Mouse (Mus musculus) heart, postnatal 25 days (tissue): Measurements from ENCODE around the gene Dek. TPM values are rescaled to one million over a fixed set of nuclear protein-coding genes. Genes with fewer than 3 reads are reported as not detected.

Experiments
- DNase-seq: peaks from one replicate; pipeline ENCODE4 v3.0.0; 2022; ENCODE audit warnings: low spot score
- intact Hi-C: fragments of 180-260 bp; cut with DNase I; formaldehyde crosslinking; loops from one replicate; pipeline ENCODE4 v1.15.1; 2025
- total RNA-seq, 2 experiments: library from RNA; stranded (reverse); gene quantifications; 2 replicates each; pipeline ENCODE4 v1.2.3; 2021

The Dek gene
- total RNA-seq: 10 to 100 TPM; 30.5 to 37.1 TPM

- intact Hi-C loops: loop anchor here (5.0 kb wide), 1 partner anchor 86 kb away; no protein-coding TSS in a partner anchor
- DNase-seq: peak; percentile 78
These were observed at the start of gene Dek for GRCm38 (mm10) chr13:47105711-47106579. Dek (minus strand) TSS chr13:47106201.

GRCm38 (mm10) chr13:47154866-47155265 lies 48.9 kb upstream of the Dek start:
- DNase-seq: no peak
- intact Hi-C loops: loop anchor here (10.0 kb wide), 1 partner anchor 70 kb away; no protein-coding TSS in a partner anchor

GRCm38 (mm10) chr13:47153206-47153605 lies 47.2 kb upstream of the Dek start:
- DNase-seq: no peak
- intact Hi-C loops: loop anchor here (10.0 kb wide), 1 partner anchor 72 kb away; no protein-coding TSS in a partner anchor

- DNase-seq: no peak
- intact Hi-C loops: loop anchor here (1.0 to 10.0 kb wide), 2 partner anchors 72 to 136 kb away; no protein-coding TSS in a partner anchor
These were observed 46.4 kb upstream of the Dek start for GRCm38 (mm10) chr13:47152390-47152789.

GRCm38 (mm10) chr13:47151060-47151459 lies 45.1 kb upstream of the Dek start:
- intact Hi-C loops: loop anchor here (10.0 kb wide), 1 partner anchor 74 kb away; no protein-coding TSS in a partner anchor
- DNase-seq: peak; percentile 13

GRCm38 (mm10) chr13:47149993-47150392 lies 44.0 kb upstream of the Dek start:
- DNase-seq: no peak
- intact Hi-C loops: loop anchor here (10.0 kb wide), 1 partner anchor 75 kb away; no protein-coding TSS in a partner anchor

- DNase-seq: no peak
- intact Hi-C loops: no loop called here
These were observed 42.6 kb upstream of the Dek start for GRCm38 (mm10) chr13:47148573-47148972.

GRCm38 (mm10) chr13:47146388-47146787 lies 40.4 kb upstream of the Dek start:
- intact Hi-C loops: no loop called here
- DNase-seq: no peak

- no peak for DNase-seq
- intact Hi-C loops: no loop called here
These were observed 39.9 kb upstream of the Dek start for GRCm38 (mm10) chr13:47145939-47146338.

GRCm38 (mm10) chr13:47142764-47143163 lies 36.8 kb upstream of the Dek start:
- intact Hi-C loops: no loop called here
- no peak for DNase-seq

- no peak for DNase-seq
- intact Hi-C loops: no loop called here
These were observed 29.7 kb upstream of the Dek start for GRCm38 (mm10) chr13:47135741-47136140.

GRCm38 (mm10) chr13:47134836-47135235 lies 28.8 kb upstream of the Dek start:
- intact Hi-C loops: no loop called here
- DNase-seq: no peak

GRCm38 (mm10) chr13:47133058-47133457 lies 27.1 kb upstream of the Dek start:
- no peak for DNase-seq
- intact Hi-C loops: no loop called here

GRCm38 (mm10) chr13:47129090-47129489 lies 23.1 kb upstream of the Dek start:
- no peak for DNase-seq

GRCm38 (mm10) chr13:47125595-47125994 lies 19.6 kb upstream of the Dek start:
- no peak for DNase-seq
- intact Hi-C loops: no loop called here

More at GRCm38 (mm10) chr13:47129090-47129489, 23.1 kb upstream of the Dek start:
- intact Hi-C loops: no loop called here

GRCm38 (mm10) chr13:47124986-47125385 lies 19.0 kb upstream of the Dek start:
- intact Hi-C loops: no loop called here
- DNase-seq: no peak

- intact Hi-C loops: no loop called here
- DNase-seq: no peak
These were observed 18.4 kb upstream of the Dek start for GRCm38 (mm10) chr13:47124449-47124848.

- intact Hi-C loops: no loop called here
- DNase-seq: no peak
These were observed 16.8 kb upstream of the Dek start, which contains the start of gene Rnf144b for GRCm38 (mm10) chr13:47122537-47123430. Rnf144b (plus strand) TSS chr13:47122656.

GRCm38 (mm10) chr13:47121333-47121889 lies 15.4 kb upstream of the Dek start:
- intact Hi-C loops: no loop called here
- no peak for DNase-seq

- intact Hi-C loops: no loop called here
- DNase-seq: no peak
These were observed 10.0 kb upstream of the Dek start for GRCm38 (mm10) chr13:47116000-47116399.
